Mouse (Mus musculus) hindbrain, embryonic 14.5 days (tissue): ENCODE measurements around the gene Arnt. TPM values are rescaled to one million over a fixed set of nuclear protein-coding genes. Genes with fewer than 3 reads are reported as not detected.

Experiments
- ATAC-seq: fragments of 200-750 bp; cut with Nextera tagmentation; 2 replicates; pipeline ENCODE4 v1.8.0; 2017; ENCODE audit warnings: moderate number of reproducible peaks, mild to moderate bottlenecking, moderate TSS enrichment, moderate library complexity; ENCODE audit not compliant: low FRiP score
- DNase-seq: peaks from one replicate; pipeline ENCODE4 v3.0.0-alpha.2; 2015; ENCODE audit warnings: low spot score
- H3K27ac ChIP-seq: fragments of 300-500 bp; sonication (generic); 2 replicates; pipeline ENCODE4 v1.5.1; 2014; ENCODE audit warnings: mild to moderate bottlenecking, moderate library complexity
- H3K27me3 ChIP-seq: fragments of 300-500 bp; sonication (generic); 2 replicates; pipeline ENCODE4 v1.6.1; 2014; ENCODE audit warnings: mild to moderate bottlenecking, low read length, mixed read lengths; ENCODE audit not compliant: control insufficient read depth, insufficient read depth
- H3K36me3 ChIP-seq: fragments of 300-500 bp; sonication (generic); replicated peaks from 2 replicates; pipeline ENCODE4 v1.6.1; 2014; ENCODE audit not compliant: control insufficient read depth, insufficient read depth
- H3K4me1 ChIP-seq: fragments of 300-500 bp; sonication (generic); replicated peaks from 2 replicates; pipeline ENCODE4 v1.6.1; 2014; ENCODE audit warnings: antibody characterized with exemption, low read length, mixed read lengths; ENCODE audit not compliant: control insufficient read depth, insufficient read depth
- H3K4me2 ChIP-seq: fragments of 300-500 bp; sonication (generic); replicated peaks from 2 replicates; pipeline ENCODE4 v1.6.1; 2014; ENCODE audit warnings: mild to moderate bottlenecking, moderate library complexity
- H3K4me3 ChIP-seq: fragments of 300-500 bp; sonication (generic); replicated peaks from 2 replicates; pipeline ENCODE4 v1.5.1; 2014; ENCODE audit warnings: mild to moderate bottlenecking, low read length
- H3K9ac ChIP-seq: fragments of 300-500 bp; sonication (generic); 2 replicates; pipeline ENCODE4 v1.6.1; 2014
- H3K9me3 ChIP-seq: fragments of 300-500 bp; sonication (generic); 2 replicates; pipeline ENCODE4 v1.6.1; 2016; ENCODE audit warnings: low read length; ENCODE audit not compliant: control insufficient read depth
- WGBS: fragments of 180-500 bp; shearing (Covaris S2); extraction: QIAGEN DNeasy Blood & Tissue Kit; methylation state at CpG from one replicate; pipeline ENCODE4 v1.1.7; 2014; 5-methylcytosine and 5-hydroxymethylcytosine counted together
- polyA plus RNA-seq: library from polyadenylated mRNA; unstranded; fragments of >200 nt; fragmentation: Nextera tagmentation; extraction: Ambion mirVana; gene quantifications from 2 replicates; pipeline ENCODE4 v1.2.1, GENCODE M21; 2014

Gene Arnt
- polyA plus RNA-seq, 1 experiment from 2014 or later: 12.3 TPM

DNA sequence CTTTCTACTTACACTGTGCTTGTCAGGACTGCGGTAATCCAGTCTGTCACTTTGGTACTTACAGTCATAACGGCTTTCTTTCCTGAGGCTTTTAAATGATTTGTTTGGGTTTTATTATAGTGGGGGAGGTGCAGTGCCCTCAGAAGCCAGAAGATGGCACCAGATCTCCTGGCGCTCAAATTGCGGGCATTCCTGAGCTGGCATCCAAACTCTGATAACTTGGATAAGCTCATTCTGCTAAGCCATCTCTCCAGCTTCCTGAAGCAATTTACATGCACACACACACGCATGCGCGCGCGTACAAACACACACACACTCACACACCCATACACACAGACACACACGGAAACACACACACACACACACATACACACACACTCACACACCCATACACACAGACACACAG is 83.3 kb downstream of the Arnt start:
- WGBS: 34% methylated on average over 10 of the region's 10 CpGs
- H3K4me1 ChIP-seq: no peaks in the 10 kb centered on the region
- no peaks in the 10 kb centered on the region for H3K27me3 ChIP-seq
- peak; percentile 48; the same call in 1 of the 2 replicates for ATAC-seq
- no peaks in the 10 kb centered on the region for H3K36me3 ChIP-seq
- no peaks in the 10 kb centered on the region for H3K9me3 ChIP-seq
- no peak overlapping the region for H3K4me3 ChIP-seq
- H3K9ac ChIP-seq: no peak overlapping the region
- H3K27ac ChIP-seq: no peak overlapping the region
- H3K4me2 ChIP-seq: 0 out of 2 replicates have a peak overlapping the region, but pooled peaks have one; percentile 4
- peak; percentile 83 for DNase-seq

DNA sequence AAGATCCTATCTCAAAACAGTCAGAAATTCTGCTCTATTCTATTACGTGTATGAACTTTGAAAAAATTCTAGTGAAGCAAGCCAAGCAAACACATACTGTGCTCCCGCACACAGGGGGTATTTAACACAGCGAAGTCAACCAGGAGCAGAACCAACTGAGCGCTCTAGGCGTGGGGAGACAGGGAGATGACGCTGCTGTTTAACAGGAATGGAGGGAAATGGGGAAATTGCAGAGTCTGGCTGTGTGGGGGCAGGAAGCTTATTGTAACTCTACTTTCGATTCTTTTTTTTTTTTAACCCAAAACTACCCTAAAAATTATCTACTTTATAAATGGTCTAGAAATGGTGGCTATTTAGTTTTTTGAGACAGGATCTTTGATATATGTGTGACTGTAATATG is 84.7 kb downstream of the Arnt start:
- ATAC-seq: no peak
- Histone ChIP-seq H3K4me1 (no peaks in the 10 kb centered on the region), H3K4me3 (no peak overlapping the region), H3K27ac (no peak overlapping the region), H3K9me3 (no peaks in the 10 kb centered on the region), H3K36me3 (no peaks in the 10 kb centered on the region), H3K27me3 (no peaks in the 10 kb centered on the region), H3K9ac (no peak overlapping the region), H3K4me2 (no peak overlapping the region)
- WGBS: 87% methylated on average over 7 of the region's 7 CpGs
- no peak for DNase-seq

DNA sequence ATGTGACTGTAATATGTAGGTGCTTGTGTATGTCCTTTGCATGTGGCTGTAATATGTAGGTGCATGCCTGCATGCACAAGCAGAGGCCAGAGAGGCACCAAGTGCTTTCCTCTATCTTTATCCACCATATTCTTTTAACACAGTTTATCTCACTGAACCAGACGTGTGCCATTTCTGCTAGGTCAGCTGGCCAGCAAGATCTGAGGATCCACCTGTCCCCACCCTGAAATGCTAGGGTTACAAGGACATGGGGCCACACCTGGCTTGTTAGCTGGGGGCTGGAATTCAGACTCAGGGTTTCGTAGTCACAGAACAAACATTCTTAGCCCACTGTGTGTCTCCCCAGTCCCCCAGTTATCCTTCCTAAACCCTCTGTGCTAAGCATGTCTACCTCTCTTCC is 85.1 kb downstream of the Arnt start:
- ATAC-seq: no peak
- Histone ChIP-seq H3K27me3 (no peaks in the 10 kb centered on the region), H3K4me3 (no peak overlapping the region), H3K9ac (no peak overlapping the region), H3K4me2 (no peak overlapping the region), H3K27ac (no peak overlapping the region), H3K9me3 (no peaks in the 10 kb centered on the region), H3K4me1 (no peaks in the 10 kb centered on the region), H3K36me3 (no peaks in the 10 kb centered on the region)
- 81% methylated on average over 2 of the region's 2 CpGs for WGBS
- DNase-seq: no peak

DNA sequence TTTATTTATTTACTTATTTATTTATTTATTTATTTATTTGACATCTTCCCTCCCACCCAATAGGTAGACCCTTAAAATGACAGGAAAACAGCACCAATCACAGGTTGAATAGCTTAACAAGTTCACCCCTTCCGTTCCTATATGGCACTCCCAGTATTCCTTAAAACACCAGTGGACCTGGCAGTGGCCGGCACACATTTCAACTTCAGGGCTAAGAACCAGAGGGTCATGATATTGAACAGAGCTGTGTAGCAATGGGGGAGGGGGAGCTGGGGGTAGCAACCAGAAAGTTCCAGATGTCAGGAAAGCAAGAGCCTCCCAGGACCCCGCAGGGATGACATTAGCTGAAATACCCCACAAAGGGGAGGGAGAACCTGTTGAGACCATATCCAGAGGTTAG is 85.9 kb downstream of the Arnt start:
- Histone ChIP-seq H3K9ac (no peak overlapping the region), H3K36me3 (no peaks in the 10 kb centered on the region), H3K4me1 (no peaks in the 10 kb centered on the region), H3K27me3 (no peaks in the 10 kb centered on the region), H3K4me2 (no peak overlapping the region), H3K4me3 (no peak overlapping the region), H3K9me3 (no peaks in the 10 kb centered on the region), H3K27ac (no peak overlapping the region)
- 91% methylated on average over 3 of the region's 3 CpGs for WGBS
- ATAC-seq: no peak
- DNase-seq: no peak

DNA sequence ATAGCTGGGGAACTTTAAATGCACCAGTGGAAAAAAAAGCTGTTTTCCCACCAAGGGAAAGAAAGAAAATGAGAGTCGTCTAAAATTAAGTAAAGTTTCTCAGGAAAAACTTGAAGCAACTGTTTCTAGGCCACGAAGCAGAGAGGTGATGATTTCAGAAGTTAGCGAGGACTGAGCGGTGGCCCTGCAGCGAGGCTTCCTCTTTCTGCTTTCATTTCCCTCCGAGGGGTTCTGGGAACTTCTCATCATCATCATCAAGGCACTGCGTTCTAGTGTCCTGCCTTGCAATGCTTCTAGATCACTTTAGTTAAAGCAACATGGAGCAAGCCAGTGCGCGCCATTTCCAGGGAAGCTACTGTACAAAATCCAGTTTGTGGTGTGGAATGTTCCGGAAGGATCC is 87.0 kb downstream of the Arnt start:
- no peaks in the 10 kb centered on the region for H3K4me1 ChIP-seq
- no peaks in the 10 kb centered on the region for H3K9me3 ChIP-seq
- no peak overlapping the region for H3K27ac ChIP-seq
- WGBS: 89% methylated on average over 10 of the region's 10 CpGs
- no peaks in the 10 kb centered on the region for H3K27me3 ChIP-seq
- no peak for DNase-seq
- ATAC-seq: no peak
- H3K36me3 ChIP-seq: no peaks in the 10 kb centered on the region
- no peak overlapping the region for H3K4me3 ChIP-seq
- no peak overlapping the region for H3K4me2 ChIP-seq
- no peak overlapping the region for H3K9ac ChIP-seq

DNA sequence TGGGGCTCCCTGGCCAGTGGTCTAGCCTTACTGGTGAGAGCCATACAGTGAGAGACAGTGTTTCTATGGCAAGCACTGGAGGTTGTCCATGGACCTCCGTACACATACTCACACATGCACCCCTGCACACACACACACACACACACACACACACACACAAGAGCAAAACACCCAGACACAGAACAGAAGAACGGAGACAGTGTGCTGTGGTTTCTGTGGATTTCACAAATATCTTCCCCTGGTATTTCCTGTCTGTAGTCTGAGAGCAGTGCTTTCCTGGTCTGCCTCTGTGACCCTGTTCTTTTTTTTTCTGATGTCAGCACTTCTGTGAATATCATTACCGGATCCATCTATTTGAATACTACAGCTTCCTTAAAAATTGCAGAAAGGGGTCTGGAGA is 89.5 kb downstream of the Arnt start:
- Histone ChIP-seq H3K27ac (no peak overlapping the region), H3K4me2 (no peak overlapping the region), H3K36me3 (no peaks in the 10 kb centered on the region), H3K4me1 (no peaks in the 10 kb centered on the region), H3K9me3 (no peaks in the 10 kb centered on the region), H3K27me3 (no peaks in the 10 kb centered on the region), H3K9ac (no peak overlapping the region), H3K4me3 (no peak overlapping the region)
- no peak for DNase-seq
- WGBS: 85% methylated on average over 3 of the region's 3 CpGs
- no peak for ATAC-seq

DNA sequence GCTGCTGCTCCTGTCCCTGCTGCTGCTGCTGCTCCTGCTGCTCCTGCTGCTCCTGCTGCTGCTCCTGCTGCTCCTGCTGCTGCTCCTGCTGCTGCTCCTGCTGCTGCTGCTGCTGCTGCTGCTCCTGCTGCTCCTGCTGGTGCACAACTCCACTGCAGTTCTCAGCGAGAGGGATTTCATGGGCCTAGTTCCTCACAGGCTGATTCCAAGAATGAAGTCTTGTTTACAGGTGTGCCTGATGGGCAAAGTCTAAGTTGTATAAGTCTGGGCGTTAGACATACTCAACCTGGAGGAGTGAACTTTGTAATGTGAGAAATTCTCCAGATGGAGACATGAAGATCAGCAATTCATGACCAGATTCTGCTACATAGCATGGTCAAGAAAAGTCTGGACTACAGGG is 90.5 kb downstream of the Arnt start:
- Histone ChIP-seq H3K36me3 (no peaks in the 10 kb centered on the region), H3K4me1 (no peaks in the 10 kb centered on the region), H3K9me3 (no peaks in the 10 kb centered on the region), H3K27me3 (no peaks in the 10 kb centered on the region), H3K4me3 (no peak overlapping the region), H3K27ac (no peak overlapping the region), H3K4me2 (no peak overlapping the region), H3K9ac (no peak overlapping the region)
- WGBS: 71% methylated on average over 2 of the region's 2 CpGs
- ATAC-seq (no peak), DNase-seq (no peak)

DNA sequence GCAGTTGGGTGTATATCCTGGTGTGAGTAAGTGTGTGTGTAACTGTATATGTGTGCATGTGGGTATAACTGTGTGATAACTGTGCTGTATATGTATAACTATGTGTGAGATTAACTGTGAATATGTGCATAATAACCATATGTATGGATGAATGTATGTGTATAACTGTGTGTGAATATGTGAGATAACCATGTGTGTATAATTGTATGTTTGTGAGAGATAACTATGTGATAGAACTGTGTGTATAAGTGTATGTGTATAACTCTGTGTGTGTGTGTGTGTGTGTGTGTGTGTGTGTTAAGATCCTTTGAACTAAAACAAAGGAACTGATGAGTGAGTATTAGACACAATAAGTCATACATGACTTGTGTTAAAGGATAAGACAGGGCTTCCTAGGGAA is 91.9 kb downstream of the Arnt start:
- ATAC-seq: no peak
- Histone ChIP-seq H3K9ac (no peak overlapping the region), H3K4me1 (no peaks in the 10 kb centered on the region), H3K9me3 (no peaks in the 10 kb centered on the region), H3K27me3 (no peaks in the 10 kb centered on the region), H3K36me3 (no peaks in the 10 kb centered on the region), H3K27ac (no peak overlapping the region), H3K4me2 (no peak overlapping the region), H3K4me3 (no peak overlapping the region)
- DNase-seq: no peak

DNA sequence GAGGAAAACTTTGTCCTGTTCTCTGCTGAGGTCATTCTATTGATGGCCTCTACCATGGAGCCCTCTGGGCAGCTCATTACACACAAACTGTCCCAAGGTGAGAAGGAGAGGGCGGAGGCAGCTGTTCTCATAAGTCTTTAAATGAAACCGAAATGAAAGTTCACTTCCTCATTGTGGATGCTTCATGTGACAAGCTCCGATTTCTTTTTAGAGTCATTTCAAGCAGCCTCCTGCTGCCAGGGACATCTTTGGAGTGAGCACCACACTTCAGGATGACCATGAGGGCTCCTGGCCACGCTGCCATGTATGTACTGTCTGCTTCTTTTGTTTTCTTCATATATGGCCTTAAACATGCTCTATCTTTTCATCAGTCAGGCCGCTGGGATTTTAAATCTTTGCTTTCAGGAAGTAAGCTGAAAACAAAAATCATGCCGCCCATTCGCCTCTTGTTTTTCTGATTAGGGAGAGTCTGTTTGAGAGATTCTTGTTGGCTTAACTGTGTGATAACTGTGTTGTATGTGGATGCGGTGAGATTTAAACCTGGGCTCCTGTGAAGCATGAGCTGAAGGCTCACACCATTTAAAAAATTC is 92.5 kb downstream of the Arnt start, which contains the start of gene Ctss:
Ctss (plus strand) TSS at position 165 of the 590 bp plus-strand sequence.
- H3K9ac ChIP-seq: no peak within 1 kb of the TSS
- no peak for ATAC-seq

DNA sequence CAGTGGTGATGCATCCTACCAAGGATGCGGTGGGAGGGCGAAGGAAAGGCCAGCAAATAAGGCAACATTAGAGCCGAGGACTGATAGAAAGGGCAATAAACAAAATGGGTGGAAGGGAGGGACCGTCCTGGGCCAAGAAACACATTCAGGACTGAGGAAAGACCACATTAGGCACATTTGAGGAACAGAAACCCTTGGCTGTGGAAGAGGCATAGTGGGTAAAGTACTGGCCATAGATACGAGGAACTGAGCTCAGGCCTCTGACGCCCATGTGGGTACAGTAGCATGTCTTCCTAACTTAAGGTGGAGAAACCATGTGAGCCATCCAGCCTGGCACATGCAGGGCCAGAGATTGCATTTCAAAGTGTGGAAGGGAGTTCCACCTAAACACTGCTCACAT is 95.6 kb downstream of the Arnt start:
- H3K4me1 ChIP-seq: no peaks in the 10 kb centered on the region
- H3K27me3 ChIP-seq: no peaks in the 10 kb centered on the region
- DNase-seq: no peak
- no peak overlapping the region for H3K4me3 ChIP-seq
- H3K36me3 ChIP-seq: no peaks in the 10 kb centered on the region
- H3K9me3 ChIP-seq: no peaks in the 10 kb centered on the region
- H3K9ac ChIP-seq: no peak overlapping the region
- ATAC-seq: no peak
- 89% methylated on average over 6 of the region's 6 CpGs for WGBS
- no peak overlapping the region for H3K27ac ChIP-seq
- no peak overlapping the region for H3K4me2 ChIP-seq

More for the DNA sequence above, 92.5 kb downstream of the Arnt start, which contains the start of gene Ctss:
- DNase-seq: no peak
- H3K36me3 ChIP-seq: no peaks in the 10 kb centered on the region
- H3K9me3 ChIP-seq: no peaks in the 10 kb centered on the region
- no peaks in the 10 kb centered on the region for H3K4me1 ChIP-seq
- H3K27me3 ChIP-seq: no peaks in the 10 kb centered on the region
- H3K27ac ChIP-seq: no peak within 1 kb of the TSS
- no peak within 1 kb of the TSS for H3K4me2 ChIP-seq
- H3K4me3 ChIP-seq: no peak within 1 kb of the TSS
- WGBS: 93% methylated on average over 8 of the region's 8 CpGs
